Mouse (Mus musculus) right cerebral cortex, postnatal 14 days (tissue): Measurements from ENCODE around the gene Mrpl33.
"Not testable (repeated sequence)": the region's sequence is repeated elsewhere in the genome, so short reads cannot be mapped to it uniquely, and the experiment has no call there.

Experiments used
- DNase-seq: peaks from one replicate; pipeline ENCODE4 v3.0.0; 2022

Gene Mrpl33

GRCm38 (mm10) chr5:31596481-31597429, at the start of gene Mrpl33:
Gene Mrpl33, plus strand, starts transcription at chr5:31596935.
- peak; percentile 22 for DNase-seq

DNA sequence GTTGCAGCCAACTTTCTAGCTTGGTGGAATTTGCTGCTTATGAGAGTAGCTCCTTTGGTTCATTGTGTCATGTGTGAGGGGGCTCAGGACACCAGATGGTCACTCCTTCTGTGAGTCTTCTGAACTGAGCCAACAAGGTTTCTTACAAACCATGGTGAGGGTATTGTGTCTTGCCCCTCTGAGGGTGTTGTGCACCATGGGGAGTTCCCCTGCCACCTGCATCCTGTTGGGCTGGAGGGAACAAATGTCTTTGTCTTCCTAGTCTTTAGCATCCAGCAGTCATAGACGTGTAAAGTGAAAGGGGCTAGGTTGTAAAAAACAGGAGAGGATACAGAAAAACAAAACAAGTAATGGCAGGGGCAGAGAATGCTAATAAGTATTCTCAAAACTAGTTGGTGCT, 37.3 kb upstream of the Mrpl33 start:
- DNase-seq = no peak

DNA sequence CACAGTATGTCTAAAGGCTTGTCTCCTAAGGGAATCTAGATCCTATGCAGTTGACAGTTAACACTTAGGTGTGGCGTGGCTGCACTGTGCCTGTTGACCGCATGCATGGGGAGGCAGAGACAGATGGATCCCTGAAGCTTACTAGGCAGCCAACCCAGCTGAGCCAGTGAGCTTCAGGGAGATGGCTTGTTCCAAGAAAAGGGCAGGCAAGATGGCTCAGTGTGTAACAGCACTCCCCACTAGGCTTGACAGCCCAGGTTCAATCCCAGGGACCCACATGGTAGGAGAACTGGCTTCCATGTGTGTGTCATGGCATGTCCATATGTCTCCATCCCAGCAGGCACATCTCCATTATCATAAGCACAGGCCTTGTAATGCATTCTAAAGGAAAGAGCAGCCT, 36.4 kb upstream of the Mrpl33 start:
- DNase-seq = no peak

DNA sequence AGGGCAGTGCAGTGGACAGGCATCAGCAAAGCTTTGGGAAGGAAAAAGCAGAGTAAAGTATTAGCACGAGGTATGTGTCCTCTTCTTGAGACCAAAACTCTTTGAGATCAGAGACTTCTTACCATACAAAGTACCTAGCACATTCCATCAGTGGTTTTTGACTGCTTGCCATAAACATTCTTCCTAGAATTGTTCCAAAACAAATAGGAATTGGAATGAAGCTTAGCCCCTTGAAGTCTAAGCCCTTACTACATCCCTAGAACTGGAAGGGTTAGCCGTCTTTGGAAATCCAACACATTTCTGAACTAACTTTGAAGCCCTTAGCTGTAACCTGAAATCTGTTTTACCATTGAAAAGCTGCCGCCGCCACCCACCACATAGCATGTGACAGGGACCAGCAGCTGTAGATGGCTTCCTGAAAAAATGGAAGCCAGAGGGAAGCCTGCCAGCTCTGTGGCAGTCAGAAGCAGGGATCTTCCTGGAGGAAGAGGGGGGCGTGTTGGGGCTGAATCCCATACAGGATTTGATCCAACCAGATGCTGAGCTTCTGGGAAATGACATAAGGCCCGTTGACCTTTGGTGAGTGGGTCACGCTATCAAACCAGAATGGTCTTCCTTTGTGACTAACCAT, 34.6 kb upstream of the Mrpl33 start:
- peak; percentile 74 for DNase-seq

- DNase-seq = peak; percentile 66
Observed at GRCm38 (mm10) chr5:31563496-31563895, 33.2 kb upstream of the Mrpl33 start.

DNA sequence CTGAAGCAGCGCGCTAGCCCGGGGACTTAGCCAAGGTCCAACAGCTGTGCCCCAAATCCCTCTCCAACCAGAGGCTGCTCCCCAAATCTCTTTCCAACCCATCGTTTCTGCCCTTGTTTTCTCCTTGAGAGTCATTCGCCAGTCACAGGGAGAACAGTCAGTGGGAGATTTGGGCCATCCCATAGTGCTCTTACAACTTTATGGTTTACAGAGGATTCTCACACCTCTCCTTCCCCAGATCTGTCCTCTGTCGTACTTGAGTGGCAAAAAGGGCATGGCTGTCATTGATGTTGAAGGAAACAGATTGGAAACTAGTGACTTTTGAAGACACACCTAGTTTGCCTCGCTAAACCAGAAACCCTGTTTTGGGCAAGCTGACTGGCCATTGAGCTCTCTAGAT, 32.8 kb upstream of the Mrpl33 start:
- DNase-seq = no peak

DNA sequence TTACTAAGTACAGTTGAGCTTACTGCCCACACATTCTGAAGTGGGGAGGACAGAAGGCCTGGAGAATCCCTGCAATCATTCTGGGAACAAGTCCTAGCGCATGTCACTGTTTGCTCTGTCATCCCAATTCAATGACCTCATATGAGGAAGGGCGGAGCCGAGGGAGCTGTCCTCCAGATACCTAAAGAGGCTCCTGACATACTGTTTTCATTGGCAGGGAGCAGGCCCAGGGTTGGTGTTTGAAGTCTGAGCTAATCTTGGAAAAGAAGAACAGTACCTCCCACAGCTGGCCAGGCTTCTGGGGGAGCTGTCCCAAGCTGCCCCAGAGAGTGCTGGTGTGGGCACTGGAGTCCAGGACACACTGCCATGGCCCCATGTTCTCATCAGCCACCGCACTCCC, 31.8 kb upstream of the Mrpl33 start:
- no peak for DNase-seq

- no peak for DNase-seq
Observed at GRCm38 (mm10) chr5:31566026-31566425, 30.7 kb upstream of the Mrpl33 start.

DNA sequence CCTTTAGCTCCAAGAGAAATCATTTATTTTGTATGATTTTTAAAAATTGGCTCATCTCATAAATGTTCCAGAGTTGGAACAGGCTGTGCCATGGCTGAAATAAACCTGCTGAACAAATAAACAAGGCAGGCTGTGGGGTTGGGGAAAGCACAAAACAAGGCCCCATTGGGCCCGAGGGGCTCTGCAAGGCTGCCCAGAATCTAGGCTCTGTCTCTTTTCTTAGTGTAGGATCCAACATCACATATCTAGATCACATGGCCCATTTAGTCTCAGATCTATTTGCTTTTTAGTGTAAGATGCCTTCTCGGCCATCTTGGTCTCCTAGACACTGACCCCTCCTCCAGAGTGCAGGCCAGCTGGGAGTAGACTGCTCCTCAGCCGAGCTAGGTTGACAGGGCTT, 30.3 kb upstream of the Mrpl33 start:
- DNase-seq = no peak

GRCm38 (mm10) chr5:31567951-31568657, 28.6 kb upstream of the Mrpl33 start:
- DNase-seq = no peak

- no peak for DNase-seq
Observed at GRCm38 (mm10) chr5:31571023-31571608, 25.6 kb upstream of the Mrpl33 start.

- DNase-seq = no peak
Observed at GRCm38 (mm10) chr5:31573722-31574121, 23.0 kb upstream of the Mrpl33 start.

- DNase-seq = no peak
Observed at GRCm38 (mm10) chr5:31576539-31576975, 20.2 kb upstream of the Mrpl33 start.

- no peak for DNase-seq
Observed at GRCm38 (mm10) chr5:31581263-31581662, 15.5 kb upstream of the Mrpl33 start.

- DNase-seq = no peak
Observed at GRCm38 (mm10) chr5:31581932-31582331, 14.8 kb upstream of the Mrpl33 start.

DNA sequence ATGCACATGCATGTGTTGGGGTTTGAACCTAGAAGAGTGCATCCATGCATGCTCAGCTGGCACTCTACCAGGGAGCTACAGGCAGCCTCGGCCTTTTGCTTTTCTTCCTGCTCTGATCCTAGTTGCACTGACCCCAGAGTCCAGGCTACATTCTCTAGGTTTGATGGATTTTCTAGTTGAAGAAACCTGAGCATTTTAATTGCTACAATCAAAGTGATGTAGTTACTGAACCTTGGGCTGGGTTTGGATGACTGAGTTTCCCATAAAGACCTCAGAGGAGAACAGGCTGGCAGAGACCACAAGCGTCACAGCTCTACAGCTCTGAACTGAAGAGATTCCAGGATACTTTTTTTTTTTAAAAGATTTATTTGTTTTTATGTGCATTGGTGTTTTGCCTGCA, 13.5 kb upstream of the Mrpl33 start:
- DNase-seq = no peak

GRCm38 (mm10) chr5:31585526-31585925, 11.2 kb upstream of the Mrpl33 start:
- no peak for DNase-seq

- no peak for DNase-seq
Observed at GRCm38 (mm10) chr5:31588016-31588415, 8.7 kb upstream of the Mrpl33 start.

DNA sequence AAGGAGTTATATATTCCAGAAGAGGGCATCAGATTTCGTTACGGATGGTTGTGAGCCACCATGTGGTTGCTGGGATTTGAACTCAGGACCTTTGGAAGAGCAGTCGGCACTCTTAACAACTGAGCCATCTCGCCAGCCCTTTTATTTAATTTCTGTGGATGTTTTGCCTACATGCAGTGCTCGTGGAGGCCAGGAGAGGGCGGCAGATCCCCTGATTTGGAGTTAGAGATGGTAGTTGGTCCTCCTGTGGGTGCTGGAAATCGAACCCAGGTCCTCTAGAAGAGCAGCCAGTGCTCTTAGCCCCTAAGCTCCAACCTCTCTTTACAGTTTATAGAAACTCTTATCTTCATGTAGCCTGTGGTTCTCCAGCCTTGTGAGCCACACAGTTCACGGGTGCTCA, 8.1 kb upstream of the Mrpl33 start:
- not testable (repeated sequence) for DNase-seq

- no peak for DNase-seq
Observed at GRCm38 (mm10) chr5:31589711-31590319, 6.9 kb upstream of the Mrpl33 start.

DNA sequence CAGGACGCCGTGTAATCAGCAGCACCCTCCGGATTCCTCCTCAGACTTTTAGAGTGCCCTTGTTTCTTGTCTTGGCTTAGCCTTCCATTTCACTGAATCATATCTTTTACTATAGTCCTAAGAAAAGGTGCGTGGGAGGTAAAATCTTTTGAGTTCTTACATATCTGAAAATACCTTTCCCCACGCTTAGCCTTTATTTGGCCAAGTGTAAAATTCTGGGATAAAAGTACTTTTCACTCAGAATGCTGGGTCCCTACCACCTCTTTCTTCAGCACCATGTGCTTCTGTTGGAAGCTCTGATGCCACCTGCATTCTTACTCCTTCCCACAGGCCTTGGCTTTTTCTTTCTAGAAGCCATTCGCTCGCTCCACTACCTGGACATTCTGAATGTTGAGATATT, 5.6 kb upstream of the Mrpl33 start:
- DNase-seq = no peak

- DNase-seq = no peak
Observed at GRCm38 (mm10) chr5:31595868-31596267, 867 bp upstream of the Mrpl33 start.
